Mouse (Mus musculus): ENCODE data around the gene Cux1. TPM values are rescaled to one million over a fixed set of nuclear protein-coding genes. Genes with fewer than 3 reads are reported as not detected.

Cux1 gene
- polyA plus RNA-seq, 1 experiment from 2014 or later, result 68.2 TPM

DNA sequence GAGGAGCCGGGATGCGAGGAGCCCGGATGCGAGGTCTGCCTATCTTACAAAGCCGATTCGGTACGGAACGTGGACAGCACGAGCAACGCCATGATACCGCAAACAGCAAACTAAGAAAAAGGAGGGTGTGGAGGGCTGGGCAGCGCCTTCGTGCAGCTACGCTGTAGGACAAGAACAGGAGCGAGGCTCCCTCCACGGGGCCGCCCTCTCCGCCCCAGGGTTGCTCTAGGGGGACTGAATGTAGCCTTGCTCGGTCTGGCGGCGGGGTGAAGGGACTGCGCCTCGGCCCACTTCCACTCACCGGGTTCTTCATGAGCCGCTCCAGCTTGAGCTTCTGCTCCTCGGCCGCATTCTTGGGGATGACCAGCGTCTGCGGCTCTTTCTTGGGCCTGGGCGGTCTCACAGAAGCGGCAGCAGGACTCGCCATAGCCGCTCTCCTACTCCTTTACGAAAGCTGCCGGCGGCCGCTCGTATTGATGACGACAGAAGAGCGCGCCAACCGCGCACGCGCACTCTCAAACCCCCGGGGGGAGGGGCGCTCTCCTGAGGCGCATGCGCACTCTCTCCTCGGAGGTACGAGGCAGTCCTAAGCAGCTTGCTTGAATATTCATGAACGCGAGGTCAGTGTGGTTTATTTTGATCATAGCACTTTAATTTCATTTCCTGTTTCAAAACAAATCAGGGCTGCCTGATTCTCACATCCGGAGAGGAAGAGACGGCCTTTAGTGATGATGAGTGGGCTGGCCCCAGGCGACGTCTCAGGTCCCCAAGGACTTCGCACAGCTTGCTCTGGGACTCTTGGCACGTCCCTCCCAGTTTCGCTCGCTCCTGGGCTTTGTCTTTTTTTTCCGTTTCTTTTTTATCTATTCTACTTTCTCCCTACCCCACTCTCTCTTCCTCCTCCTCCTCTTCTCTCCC, 368.6 kb downstream of the Cux1 start, which contains the start of gene Prkrip1:
TSS of gene Prkrip1 (minus strand) at position 490 of the 918 bp plus-strand sequence.
- Histone ChIP-seq H3K4me2 (replicated peaks) (peak within 1 kb of the TSS; percentile 81), H3K4me3 (replicated peaks) (peak within 1 kb of the TSS; percentile 92), H3K9me3 (no peaks in the 10 kb centered on the region), H3K36me3 (peaks cover 21% of the 10 kb centered on the region), H3K4me1 (replicated peaks) (peaks cover 7% of the 10 kb centered on the region), H3K27me3 (replicated peaks) (no peaks in the 10 kb centered on the region), H3K9ac (peak within 1 kb of the TSS; percentile 88), H3K27ac (peak within 1 kb of the TSS; percentile 82)
- WGBS, result under 1% methylated on average over 62 of the region's 62 CpGs
- ATAC-seq, result peak; percentile 94

Other genes starting within 250 kb of the Cux1 start
- gene Myl10, start 125.7 kb upstream of the Cux1 start, polyA plus RNA-seq (2015; fragmentation: Nextera tagmentation; extraction: Ambion mirVana), result not detected in 2 replicates